Mouse (Mus musculus) ES-Bruce4 (cell line): ENCODE results near the gene Mt4. TPM values are rescaled to one million over a fixed set of nuclear protein-coding genes. Genes with fewer than 3 reads are reported as not detected.

Experiments
- H3K27ac ChIP-seq: 2 replicates; pipeline ENCODE4 v1.5.1; 2012; ENCODE audit warnings: low read length, inconsistent platforms; ENCODE audit not compliant: insufficient read depth
- H3K27me3 ChIP-seq: 2 replicates; pipeline ENCODE4 v1.6.1; 2012; ENCODE audit warnings: mild to moderate bottlenecking, low read length, inconsistent platforms; ENCODE audit not compliant: control insufficient read depth, poor library complexity, insufficient read depth, severe bottlenecking
- H3K36me3 ChIP-seq: 2 replicates; pipeline ENCODE4 v1.6.1; 2012; ENCODE audit warnings: inconsistent platforms, mild to moderate bottlenecking, low read length, moderate library complexity; ENCODE audit not compliant: control insufficient read depth, poor library complexity, insufficient read depth, severe bottlenecking
- H3K4me1 ChIP-seq: one replicate; pipeline ENCODE4 v1.8.1; 2011; ENCODE audit warnings: low read length; ENCODE audit not compliant: control insufficient read depth, insufficient read depth
- H3K4me3 ChIP-seq: 2 replicates; pipeline ENCODE4 v1.5.1; 2011; ENCODE audit warnings: low read depth, mild to moderate bottlenecking, low read length
- H3K9ac ChIP-seq: 2 replicates; pipeline ENCODE4 v1.6.1; 2012; ENCODE audit warnings: low read depth, mild to moderate bottlenecking, inconsistent platforms; ENCODE audit not compliant: poor library complexity, severe bottlenecking
- H3K9me3 ChIP-seq: replicated peaks from 2 replicates; pipeline ENCODE4 v1.6.1; 2012; ENCODE audit warnings: mild to moderate bottlenecking, low read length, inconsistent platforms; ENCODE audit not compliant: control insufficient read depth, poor library complexity, insufficient read depth, severe bottlenecking
- CTCF ChIP-seq: IDR thresholded peaks from one replicate; pipeline ENCODE4 v1.8.1; 2011; ENCODE audit warnings: low read depth, low read length
- EP300 ChIP-seq: IDR thresholded peaks from 2 replicates; pipeline ENCODE4 v1.6.1; 2011; ENCODE audit warnings: low read depth, low read length; ENCODE audit not compliant: insufficient read depth
- POLR2A ChIP-seq: IDR thresholded peaks from one replicate; pipeline ENCODE4 v1.8.1; 2011; ENCODE audit warnings: low read length; ENCODE audit not compliant: insufficient read depth
- polyA plus RNA-seq: library from polyadenylated mRNA; stranded (reverse); fragments of >200 nt; gene quantifications from 2 replicates; pipeline ENCODE4 v1.2.4, GENCODE M21; 2011; ENCODE audit warnings: low read depth; ENCODE audit not compliant: missing spikeins, insufficient read depth, insufficient read length

Gene Mt4
- polyA plus RNA-seq, 1 experiment = not detected

DNA sequence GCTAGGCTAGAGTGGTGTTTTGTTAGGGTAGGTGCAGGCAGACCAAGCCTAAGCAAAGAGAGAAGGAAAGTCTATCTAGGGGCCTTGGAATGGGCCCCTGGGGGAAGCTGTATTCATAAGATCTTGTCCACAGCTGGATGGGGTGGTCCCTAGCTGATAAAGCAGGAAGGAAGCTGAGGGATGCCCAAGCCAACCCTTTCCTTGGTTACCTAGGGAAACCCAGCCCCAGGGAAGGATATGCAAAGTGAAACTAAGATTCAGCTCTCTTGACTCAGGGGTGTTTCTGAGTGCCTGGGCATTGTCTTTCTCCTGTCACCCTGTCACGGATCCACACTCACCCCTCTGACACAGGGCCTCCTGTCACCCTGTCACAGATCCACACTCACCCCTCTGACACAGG, 23.6 kb upstream of the Mt4 start:
- Histone ChIP-seq H3K9ac (no peak overlapping the region), H3K27ac (no peak overlapping the region), H3K4me1 (no peaks in the 10 kb centered on the region), H3K36me3 (no peaks in the 10 kb centered on the region), H3K9me3 (no peaks in the 10 kb centered on the region), H3K4me3 (no peak overlapping the region), H3K27me3 (no peaks in the 10 kb centered on the region)
- no peak for TF ChIP-seq EP300
- TF ChIP-seq POLR2A = no peak
- no peak for TF ChIP-seq CTCF

- Histone ChIP-seq H3K36me3 (no peaks in the 10 kb centered on the region), H3K9ac (no peak overlapping the region), H3K4me3 (no peak overlapping the region), H3K9me3 (no peaks in the 10 kb centered on the region), H3K27me3 (no peaks in the 10 kb centered on the region), H3K27ac (no peak overlapping the region), H3K4me1 (no peaks in the 10 kb centered on the region)
- TF ChIP-seq EP300 = no peak
- TF ChIP-seq POLR2A = no peak
- TF ChIP-seq CTCF = no peak
Measured at GRCm38 (mm10) chr8:94113972-94114371, 23.0 kb upstream of the Mt4 start.

- Histone ChIP-seq H3K4me1 (no peaks in the 10 kb centered on the region), H3K27me3 (no peaks in the 10 kb centered on the region), H3K9me3 (no peaks in the 10 kb centered on the region), H3K9ac (no peak overlapping the region), H3K4me3 (no peak overlapping the region), H3K36me3 (no peaks in the 10 kb centered on the region), H3K27ac (peak overlapping the region; percentile 30; the same call in 1 of the 2 replicates)
- TF ChIP-seq EP300 (0 out of 2 replicates have a peak, but pooled peaks have one; percentile 2), POLR2A (no peak)
Measured at GRCm38 (mm10) chr8:94118776-94119430, 18.1 kb upstream of the Mt4 start.

- Histone ChIP-seq H3K4me1 (no peaks in the 10 kb centered on the region), H3K9ac (no peak overlapping the region), H3K4me3 (no peak overlapping the region), H3K36me3 (no peaks in the 10 kb centered on the region), H3K27ac (no peak overlapping the region), H3K27me3 (no peaks in the 10 kb centered on the region), H3K9me3 (no peaks in the 10 kb centered on the region)
- TF ChIP-seq POLR2A (no peak), EP300 (no peak), CTCF (no peak)
Measured at GRCm38 (mm10) chr8:94121625-94122024, 15.4 kb upstream of the Mt4 start.

- Histone ChIP-seq H3K4me1 (no peaks in the 10 kb centered on the region), H3K4me3 (no peak overlapping the region), H3K36me3 (no peaks in the 10 kb centered on the region), H3K27me3 (no peaks in the 10 kb centered on the region), H3K9me3 (no peaks in the 10 kb centered on the region), H3K9ac (no peak overlapping the region), H3K27ac (no peak overlapping the region)
- TF ChIP-seq POLR2A = no peak
- TF ChIP-seq EP300 = no peak
- no peak for TF ChIP-seq CTCF
Measured at GRCm38 (mm10) chr8:94122711-94123468, 14.1 kb upstream of the Mt4 start.

DNA sequence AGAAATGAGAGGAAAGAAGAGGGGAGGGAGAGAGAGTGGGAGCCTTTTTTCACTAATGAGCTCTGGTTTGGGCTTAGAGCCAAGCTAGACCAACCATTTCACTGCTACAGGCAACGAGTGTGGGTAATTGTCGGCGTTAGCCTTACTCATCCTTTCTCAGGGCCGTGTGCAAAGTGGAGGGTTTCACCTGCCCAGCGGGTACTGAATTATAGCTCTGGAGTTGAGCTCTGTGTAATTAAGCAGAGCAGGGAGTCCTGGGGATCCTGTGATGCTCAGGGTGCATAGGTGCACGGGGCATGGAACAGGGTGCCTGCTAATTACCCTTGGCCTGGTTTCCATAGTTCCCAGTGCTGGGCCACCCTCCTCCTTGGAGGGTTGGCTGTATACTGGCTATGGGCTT, 9.3 kb upstream of the Mt4 start:
- Histone ChIP-seq H3K9ac (no peak overlapping the region), H3K27me3 (no peaks in the 10 kb centered on the region), H3K36me3 (no peaks in the 10 kb centered on the region), H3K4me1 (no peaks in the 10 kb centered on the region), H3K4me3 (no peak overlapping the region), H3K27ac (no peak overlapping the region), H3K9me3 (no peaks in the 10 kb centered on the region)
- no peak for TF ChIP-seq POLR2A
- TF ChIP-seq EP300 = no peak
- no peak for TF ChIP-seq CTCF
